Mouse (Mus musculus): ENCODE data around the gene Slc25a15. TPM values are rescaled to one million over a fixed set of nuclear protein-coding genes. Genes with fewer than 3 reads are reported as not detected.

The Slc25a15 gene
- polyA plus RNA-seq, 1 experiment = 1.4 TPM

- Histone ChIP-seq H3K27me3 (ENCODE audit: control insufficient read depth, insufficient read depth, low read length) (no peaks in the 10 kb centered on the region), H3K4me1 (ENCODE audit: control insufficient read depth, insufficient read depth, insufficient read length) (no peaks in the 10 kb centered on the region), H3K27ac (ENCODE audit: insufficient read depth, low read length) (no peak overlapping the region), H3K4me3 (ENCODE audit: extremely low read depth, insufficient read depth, insufficient read length) (no peak overlapping the region), H3K36me3 (ENCODE audit: control insufficient read depth, insufficient read depth, low read length) (peaks cover 1% of the 10 kb centered on the region; the same call in 1 of the 2 replicates)
- TF ChIP-seq CTCF (IDR thresholded peaks at IDR 0.05; ENCODE audit: extremely low read depth, insufficient read depth, insufficient read length, insufficient replicate concordance) (no peak), POLR2A (IDR thresholded peaks at IDR 0.05; ENCODE audit: low read depth, low read length) (no peak)
- WGBS = 90% methylated on average over 6 of the region's 6 CpGs
- no peak for DNase-seq (ENCODE audit: low read depth in 1 of 2, low spot score in 2 of 2)
Observed at GRCm38 (mm10) chr8:22385158-22385557, 13.2 kb downstream of the Slc25a15 start.

GRCm38 (mm10) chr8:22382824-22383595 lies 15.4 kb downstream of the Slc25a15 start:
- H3K4me3 ChIP-seq (ENCODE audit: extremely low read depth, insufficient read depth, insufficient read length) = no peak overlapping the region
- H3K27ac ChIP-seq (ENCODE audit: insufficient read depth, low read length) = no peak overlapping the region
- H3K36me3 ChIP-seq (ENCODE audit: control insufficient read depth, insufficient read depth, low read length) = peaks cover 1% of the 10 kb centered on the region
- 90% methylated on average over 19 of the region's 19 CpGs for WGBS
- H3K27me3 ChIP-seq (ENCODE audit: control insufficient read depth, insufficient read depth, low read length) = no peaks in the 10 kb centered on the region
- TF ChIP-seq CTCF (IDR thresholded peaks at IDR 0.05; ENCODE audit: extremely low read depth, insufficient read depth, insufficient read length, insufficient replicate concordance) = no peak
- no peak for TF ChIP-seq POLR2A (IDR thresholded peaks at IDR 0.05; ENCODE audit: low read depth, low read length)
- no peaks in the 10 kb centered on the region for H3K4me1 ChIP-seq (ENCODE audit: control insufficient read depth, insufficient read depth, insufficient read length)
- DNase-seq (ENCODE audit: low read depth in 1 of 2, low spot score in 2 of 2) = no peak

- no peak for TF ChIP-seq POLR2A (IDR thresholded peaks at IDR 0.05; ENCODE audit: low read depth, low read length)
- no peak for TF ChIP-seq CTCF (IDR thresholded peaks at IDR 0.05; ENCODE audit: extremely low read depth, insufficient read depth, insufficient read length, insufficient replicate concordance)
- no peak for DNase-seq (ENCODE audit: low read depth in 1 of 2, low spot score in 2 of 2)
- no peaks in the 10 kb centered on the region for H3K4me1 ChIP-seq (ENCODE audit: control insufficient read depth, insufficient read depth, insufficient read length)
- H3K27ac ChIP-seq (ENCODE audit: insufficient read depth, low read length) = no peak overlapping the region
- 93% methylated on average over 11 of the region's 11 CpGs for WGBS
- H3K27me3 ChIP-seq (ENCODE audit: control insufficient read depth, insufficient read depth, low read length) = 0 out of 2 replicates have a peak, but pooled peaks cover 2% of the 10 kb centered on the region
- peaks cover 3% of the 10 kb centered on the region for H3K36me3 ChIP-seq (ENCODE audit: control insufficient read depth, insufficient read depth, low read length)
- no peak overlapping the region for H3K4me3 ChIP-seq (ENCODE audit: extremely low read depth, insufficient read depth, insufficient read length)
Observed at GRCm38 (mm10) chr8:22380934-22381333, 17.5 kb downstream of the Slc25a15 start.

- no peaks in the 10 kb centered on the region for H3K4me1 ChIP-seq (ENCODE audit: control insufficient read depth, insufficient read depth, insufficient read length)
- H3K27me3 ChIP-seq (ENCODE audit: control insufficient read depth, insufficient read depth, low read length) = 0 out of 2 replicates have a peak, but pooled peaks cover 2% of the 10 kb centered on the region
- H3K27ac ChIP-seq (ENCODE audit: insufficient read depth, low read length) = no peak overlapping the region
- peak in 1 of 2 experiments; percentile 41 for DNase-seq (ENCODE audit: low read depth in 1 of 2, low spot score in 2 of 2)
- WGBS = 63% methylated on average over 5 of the region's 5 CpGs
- peaks cover 2% of the 10 kb centered on the region for H3K36me3 ChIP-seq (ENCODE audit: control insufficient read depth, insufficient read depth, low read length)
- no peak overlapping the region for H3K4me3 ChIP-seq (ENCODE audit: extremely low read depth, insufficient read depth, insufficient read length)
- peak; percentile 52; the same call in 1 of the 2 replicates for TF ChIP-seq CTCF (IDR thresholded peaks at IDR 0.05; ENCODE audit: extremely low read depth, insufficient read depth, insufficient read length, insufficient replicate concordance)
- no peak for TF ChIP-seq POLR2A (IDR thresholded peaks at IDR 0.05; ENCODE audit: low read depth, low read length)
Observed at GRCm38 (mm10) chr8:22376903-22377302, 21.5 kb downstream of the Slc25a15 start.

GRCm38 (mm10) chr8:22376311-22376710 lies 22.1 kb downstream of the Slc25a15 start:
- TF ChIP-seq POLR2A (IDR thresholded peaks at IDR 0.05; ENCODE audit: low read depth, low read length) (no peak), CTCF (IDR thresholded peaks at IDR 0.05; ENCODE audit: extremely low read depth, insufficient read depth, insufficient read length, insufficient replicate concordance) (no peak)
- peaks cover 2% of the 10 kb centered on the region for H3K36me3 ChIP-seq (ENCODE audit: control insufficient read depth, insufficient read depth, low read length)
- H3K4me1 ChIP-seq (ENCODE audit: control insufficient read depth, insufficient read depth, insufficient read length) = no peaks in the 10 kb centered on the region
- DNase-seq (ENCODE audit: low read depth in 1 of 2, low spot score in 2 of 2) = no peak
- H3K27ac ChIP-seq (ENCODE audit: insufficient read depth, low read length) = no peak overlapping the region
- 0 out of 2 replicates have a peak, but pooled peaks cover 2% of the 10 kb centered on the region for H3K27me3 ChIP-seq (ENCODE audit: control insufficient read depth, insufficient read depth, low read length)
- WGBS = 95% methylated on average over 5 of the region's 5 CpGs
- H3K4me3 ChIP-seq (ENCODE audit: extremely low read depth, insufficient read depth, insufficient read length) = no peak overlapping the region

GRCm38 (mm10) chr8:22359882-22360281 lies 38.5 kb downstream of the Slc25a15 start:
- Histone ChIP-seq H3K27ac (ENCODE audit: insufficient read depth, low read length) (peak overlapping the region; percentile 52; the same call in 1 of the 2 replicates), H3K4me1 (ENCODE audit: control insufficient read depth, insufficient read depth, insufficient read length) (peaks cover 2% of the 10 kb centered on the region; the same call in 1 of the 2 replicates), H3K4me3 (ENCODE audit: extremely low read depth, insufficient read depth, insufficient read length) (no peak overlapping the region), H3K27me3 (ENCODE audit: control insufficient read depth, insufficient read depth, low read length) (no peaks in the 10 kb centered on the region), H3K36me3 (ENCODE audit: control insufficient read depth, insufficient read depth, low read length) (no peaks in the 10 kb centered on the region)
- WGBS = 72% methylated on average over 6 of the region's 6 CpGs
- TF ChIP-seq POLR2A (IDR thresholded peaks at IDR 0.05; ENCODE audit: low read depth, low read length) (no peak), CTCF (IDR thresholded peaks at IDR 0.05; ENCODE audit: extremely low read depth, insufficient read depth, insufficient read length, insufficient replicate concordance) (no peak)
- no peak for DNase-seq (ENCODE audit: low read depth in 1 of 2, low spot score in 2 of 2)

- Histone ChIP-seq H3K4me1 (ENCODE audit: control insufficient read depth, insufficient read depth, insufficient read length) (peaks cover 2% of the 10 kb centered on the region; the same call in 1 of the 2 replicates), H3K36me3 (ENCODE audit: control insufficient read depth, insufficient read depth, low read length) (no peaks in the 10 kb centered on the region), H3K27ac (ENCODE audit: insufficient read depth, low read length) (peak overlapping the region; percentile 52; the same call in 1 of the 2 replicates), H3K27me3 (ENCODE audit: control insufficient read depth, insufficient read depth, low read length) (no peaks in the 10 kb centered on the region), H3K4me3 (ENCODE audit: extremely low read depth, insufficient read depth, insufficient read length) (no peak overlapping the region)
- 65% methylated on average over 6 of the region's 6 CpGs for WGBS
- DNase-seq (ENCODE audit: low read depth in 1 of 2, low spot score in 2 of 2) = no peak
- TF ChIP-seq POLR2A (IDR thresholded peaks at IDR 0.05; ENCODE audit: low read depth, low read length) (no peak), CTCF (IDR thresholded peaks at IDR 0.05; ENCODE audit: extremely low read depth, insufficient read depth, insufficient read length, insufficient replicate concordance) (no peak)
Observed at GRCm38 (mm10) chr8:22359359-22359758, 39.0 kb downstream of the Slc25a15 start.

Data from spleen, adult 2 months (tissue).